In the genomic region with DNA sequence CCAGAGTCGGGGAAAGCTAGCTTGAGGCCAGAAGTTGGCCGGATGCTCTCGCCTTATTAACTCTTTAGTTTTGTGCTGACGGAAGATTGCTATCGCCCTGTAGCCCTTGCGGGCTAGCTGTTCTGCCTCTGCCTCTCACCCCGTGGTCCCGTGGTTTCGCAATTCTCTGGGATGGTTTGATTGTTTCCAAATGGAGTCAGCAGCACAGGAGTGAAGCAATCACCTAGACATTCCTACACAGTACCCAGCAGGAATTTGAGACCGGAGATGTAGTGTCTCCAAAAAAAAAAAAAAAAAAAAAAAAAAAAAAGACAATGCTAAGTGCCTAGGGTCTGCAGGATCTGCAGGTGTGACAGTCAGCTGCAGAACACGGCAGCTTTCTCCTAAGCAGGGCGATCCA, we compare ENCODE assay signal across 9 mouse cellular contexts.
DNase-seq lines count a peak whose midpoint lies in the region; ATAC-seq lines count a peak whose summit lies in the region.
"Had no signal": no experiment of that assay in that cellular context is flagged by ENCODE, and none has a peak within 500 bp of the region (broad histone marks: within the 10 kb centered on the region; RNA-seq: fewer than 3 reads in every experiment).

No protein-coding gene starts in this region.

- 0 out of 2 replicates have a peak, but pooled peaks cover 3% of the 10 kb centered on the region for H3K27me3 ChIP-seq in lung, embryonic 16.5 days (ENCODE audit: control insufficient read depth, insufficient read depth, low read depth, low read length)

- DNase-seq in heart, adult 18-20 months: peak; percentile 12 to 19
- no peak for DNase-seq in heart, postnatal 4 days
- peak; percentile 5 for DNase-seq in Muller cell, postnatal 12 days (ENCODE audit: inconsistent ontology term)
- DNase-seq in gonadal fat pad, adult 2 months (ENCODE audit: low read depth): peak; percentile 84
- no peak for DNase-seq in left cerebral cortex, postnatal 4 days
- DNase-seq in spleen, postnatal 36 days (ENCODE audit: low spot score in 2 of 2): no peak
- DNase-seq in neural tube, embryonic 10.5 days (ENCODE audit: extremely low spot score, low spot score): no peak

- H3K9ac ChIP-seq in lung, embryonic 16.5 days (ENCODE audit: low read length): no peak overlapping the region

- 29% methylated on average over 12 of the region's 12 CpGs for WGBS in lung, embryonic 16.5 days

- H3K9me3 ChIP-seq in lung, embryonic 16.5 days (ENCODE audit: control insufficient read depth, low read length): no peaks in the 10 kb centered on the region

- H3K36me3 ChIP-seq in lung, embryonic 16.5 days (ENCODE audit: control insufficient read depth, insufficient read depth, low read length): no peaks in the 10 kb centered on the region
- H3K36me3 ChIP-seq: forebrain, embryonic 10.5 days had no signal

- H3K4me3 ChIP-seq in lung, embryonic 16.5 days (ENCODE audit: low read length): no peak overlapping the region
- H3K4me3 ChIP-seq: forebrain, embryonic 10.5 days had no signal

- peaks cover 4% of the 10 kb centered on the region for H3K4me1 ChIP-seq in lung, embryonic 16.5 days (replicated peaks; ENCODE audit: control insufficient read depth, insufficient read depth, low read length)

- ATAC-seq in lung, embryonic 16.5 days (ENCODE audit: low read depth): peak; percentile 57; the same call in 1 of the 2 replicates

- intact Hi-C loops in left cerebral cortex, postnatal 4 days (cut with DNase I): no loop called here

- H3K4me2 ChIP-seq in lung, embryonic 16.5 days (ENCODE audit: low read depth, low read length): peak overlapping the region; percentile 19; the same call in 1 of the 2 replicates

- H3K27ac ChIP-seq in lung, embryonic 16.5 days (ENCODE audit: low read length): no peak overlapping the region
- H3K27ac ChIP-seq: forebrain, embryonic 10.5 days had no signal

Comparison
In these comparisons a context has a peak if more than half of its experiments do, and no peak if none do; other contexts are left out.
1. DNase-seq: peak in heart, adult 18-20 months (2 of 2), Muller cell, postnatal 12 days (single experiment) and gonadal fat pad, adult 2 months (single experiment); none in heart, postnatal 4 days (single experiment), left cerebral cortex, postnatal 4 days (single experiment), spleen, postnatal 36 days (0 of 2) and neural tube, embryonic 10.5 days (single experiment).